Mouse (Mus musculus) CH12.LX (cell line): Measurements from ENCODE around the gene AC129217.1.

Experiments
- CHD1 ChIP-seq: IDR thresholded peaks from 2 replicates; pipeline ENCODE4 v1.6.1; 2012; ENCODE audit warnings: low read depth, low read length, improper control_type of control experiment, inconsistent platforms
- CTCF ChIP-seq, 2 experiments: IDR thresholded peaks in 1 of 2; conservative IDR thresholded peaks in 1 of 2; 2 replicates each; pipeline ENCODE4 v1.5.1; 2011 to 2012; ENCODE audit warnings: low read depth in 2 of 2, low read length in 2 of 2, improper control_type of control experiment in 1 of 2, inconsistent platforms in 1 of 2, mild to moderate bottlenecking in 1 of 2, moderate library complexity in 1 of 2
- EP300 ChIP-seq: IDR thresholded peaks from 2 replicates; pipeline ENCODE4 v1.6.1; 2011; ENCODE audit warnings: low read length, improper control_type of control experiment
- ETS1 ChIP-seq: conservative IDR thresholded peaks from 2 replicates; pipeline ENCODE4 v1.6.1; 2012; ENCODE audit warnings: low read depth, mild to moderate bottlenecking, inconsistent platforms, low read length, improper control_type of control experiment, moderate library complexity
- MAFK ChIP-seq: IDR thresholded peaks from 2 replicates; pipeline ENCODE4 v1.6.1; 2011; ENCODE audit warnings: low read length, improper control_type of control experiment; ENCODE audit not compliant: insufficient replicate concordance
- MXI1 ChIP-seq: IDR thresholded peaks from 2 replicates; pipeline ENCODE4 v1.6.1; 2011; ENCODE audit warnings: mild to moderate bottlenecking, low read depth, low read length, improper control_type of control experiment
- MYC ChIP-seq: IDR thresholded peaks from 2 replicates; pipeline ENCODE4 v1.6.1; 2011; ENCODE audit warnings: low read depth, mild to moderate bottlenecking, improper control_type of control experiment, low read length
- POLR2A ChIP-seq: IDR thresholded peaks from 2 replicates; pipeline ENCODE4 v1.6.1; 2011; ENCODE audit warnings: low read depth, mild to moderate bottlenecking, improper control_type of control experiment, low read length
- POLR2AphosphoS2 ChIP-seq: IDR thresholded peaks from 2 replicates; pipeline ENCODE4 v1.6.1; 2011; ENCODE audit warnings: low read depth, low read length, improper control_type of control experiment
- RCOR1 ChIP-seq: conservative IDR thresholded peaks from 2 replicates; pipeline ENCODE4 v1.6.1; 2012; ENCODE audit warnings: low read depth, mild to moderate bottlenecking, inconsistent platforms, low read length, improper control_type of control experiment
- SIN3A ChIP-seq: IDR thresholded peaks from 2 replicates; pipeline ENCODE4 v1.6.1; 2012; ENCODE audit warnings: low read length, improper control_type of control experiment, inconsistent platforms
- UBTF ChIP-seq: IDR thresholded peaks from 2 replicates; pipeline ENCODE4 v1.6.1; 2012; ENCODE audit warnings: low read depth, mild to moderate bottlenecking, inconsistent platforms, low read length, improper control_type of control experiment, moderate library complexity
- USF1 ChIP-seq: IDR thresholded peaks from 2 replicates; pipeline ENCODE4 v1.6.1; 2014; ENCODE audit warnings: low read depth, mild to moderate bottlenecking, inconsistent platforms, low read length, improper control_type of control experiment

DNA sequence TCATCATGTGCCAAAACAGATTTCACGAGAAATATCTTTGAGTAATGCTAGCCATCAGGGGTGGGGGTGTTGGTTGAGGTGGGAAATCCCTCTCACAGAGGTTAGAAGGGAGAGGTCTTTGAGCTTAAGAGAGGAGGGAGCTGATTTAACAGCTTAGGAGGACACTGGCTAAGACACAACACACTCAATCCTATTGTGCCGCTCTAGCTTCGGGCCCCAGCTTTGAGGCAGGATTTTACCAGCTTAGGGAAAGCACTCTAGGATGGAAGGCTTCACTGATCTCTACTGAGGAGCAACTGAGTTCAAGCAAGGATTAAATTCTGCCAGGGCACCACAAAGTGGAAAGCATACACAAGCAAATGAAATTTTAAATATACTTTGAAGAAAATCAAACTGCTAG lies 12.6 kb upstream of the AC129217.1 start:
- TF ChIP-seq POLR2A (0 out of 2 replicates have a peak, but pooled peaks have one; percentile 29), MYC (no peak), POLR2AphosphoS2 (no peak), CHD1 (no peak), RCOR1 (no peak), CTCF (conservative IDR thresholded peaks at IDR 0.05 in 1 of 2, IDR thresholded peaks at IDR 0.05 in 1 of 2; ENCODE audit: low read depth in 2 of 2, low read length in 2 of 2) (no peak; a peak in 1 of 4 replicates), MAFK (no peak), MXI1 (no peak), SIN3A (no peak), ETS1 (no peak), UBTF (no peak), EP300 (no peak), USF1 (no peak)
